Mouse (Mus musculus) intestine, postnatal 0 days (tissue): ENCODE results near the gene Tuba8. TPM values are rescaled to one million over a fixed set of nuclear protein-coding genes. Genes with fewer than 3 reads are reported as not detected.
A peak's percentile ranks its signal among the peaks of the same experiment; 100 is the strongest.

ENCODE experiments used
- ATAC-seq: fragments of 200-750 bp; cut with Nextera tagmentation; 2 replicates; pipeline ENCODE4 v1.8.0; 2017; ENCODE audit warnings: mild to moderate bottlenecking, moderate TSS enrichment, moderate library complexity
- H3K27ac ChIP-seq: fragments of 300-500 bp; sonication (generic); 2 replicates; pipeline ENCODE4 v1.5.1; 2014; ENCODE audit warnings: mild to moderate bottlenecking, low read depth, low read length, moderate library complexity
- H3K27me3 ChIP-seq: fragments of 300-500 bp; sonication (generic); replicated peaks from 2 replicates; pipeline ENCODE4 v1.6.1; 2014; ENCODE audit warnings: low read length, mixed read lengths; ENCODE audit not compliant: control insufficient read depth, insufficient read depth
- H3K36me3 ChIP-seq: fragments of 300-500 bp; sonication (generic); 2 replicates; pipeline ENCODE4 v1.6.1; 2014; ENCODE audit warnings: mild to moderate bottlenecking, moderate library complexity; ENCODE audit not compliant: control insufficient read depth, insufficient read depth
- H3K4me1 ChIP-seq: fragments of 300-500 bp; sonication (generic); replicated peaks from 2 replicates; pipeline ENCODE4 v1.6.1; 2014; ENCODE audit warnings: antibody characterized with exemption, low read length, mixed read lengths; ENCODE audit not compliant: control insufficient read depth, insufficient read depth
- H3K4me2 ChIP-seq: fragments of 300-500 bp; sonication (generic); replicated peaks from 2 replicates; pipeline ENCODE4 v1.6.1; 2014; ENCODE audit warnings: low read depth, mild to moderate bottlenecking, moderate library complexity
- H3K4me3 ChIP-seq: fragments of 300-500 bp; sonication (generic); 2 replicates; pipeline ENCODE4 v1.5.1; 2014; ENCODE audit warnings: low read depth, low read length
- H3K9ac ChIP-seq: fragments of 300-500 bp; sonication (generic); 2 replicates; pipeline ENCODE4 v1.6.1; 2014; ENCODE audit warnings: mild to moderate bottlenecking, low read depth, low read length
- H3K9me3 ChIP-seq: fragments of 300-500 bp; sonication (generic); 2 replicates; pipeline ENCODE4 v1.6.1; 2016; ENCODE audit warnings: mixed run types; ENCODE audit not compliant: control insufficient read depth
- CTCF ChIP-seq: sonication (generic); IDR thresholded peaks from 2 replicates; pipeline ENCODE4 v1.5.1; 2016; ENCODE audit warnings: low read depth, mild to moderate bottlenecking, control low read depth, antibody characterized with exemption, moderate library complexity
- WGBS: fragments of 180-500 bp; shearing (Covaris S2); extraction: QIAGEN DNeasy Blood & Tissue Kit; methylation state at CpG from one replicate; pipeline ENCODE4 v1.1.7; 2014; 5-methylcytosine and 5-hydroxymethylcytosine counted together
- polyA plus RNA-seq: library from polyadenylated mRNA; unstranded; fragments of >200 nt; fragmentation: Nextera tagmentation; extraction: Ambion mirVana; gene quantifications from 2 replicates; pipeline ENCODE4 v1.2.1, GENCODE M21; 2015

Tuba8 gene
- polyA plus RNA-seq, 1 experiment from 2014 or later, result 0.31 TPM

DNA sequence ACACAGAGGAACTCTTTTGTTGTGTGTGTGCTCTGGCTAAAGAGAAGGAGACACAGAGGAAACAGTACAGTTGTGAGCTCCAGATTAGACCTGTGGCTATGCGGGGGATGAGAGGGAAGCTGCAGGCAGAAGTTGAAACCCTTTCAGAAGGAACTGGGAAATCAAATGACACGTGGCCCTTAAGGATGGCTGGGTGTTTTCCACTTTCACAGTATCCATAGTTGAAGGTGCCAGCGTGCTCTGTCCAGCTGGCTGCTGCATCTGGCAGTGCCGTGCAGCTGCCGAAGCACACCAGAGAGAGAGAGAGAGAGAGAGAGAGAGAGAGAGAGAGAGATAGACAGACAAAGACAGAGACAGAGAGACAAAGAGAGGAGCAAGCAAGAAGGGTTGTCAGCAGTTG, 40.8 kb downstream of the Tuba8 start:
- Histone ChIP-seq H3K9me3 (no peaks in the 10 kb centered on the region), H3K4me3 (no peak overlapping the region)

DNA sequence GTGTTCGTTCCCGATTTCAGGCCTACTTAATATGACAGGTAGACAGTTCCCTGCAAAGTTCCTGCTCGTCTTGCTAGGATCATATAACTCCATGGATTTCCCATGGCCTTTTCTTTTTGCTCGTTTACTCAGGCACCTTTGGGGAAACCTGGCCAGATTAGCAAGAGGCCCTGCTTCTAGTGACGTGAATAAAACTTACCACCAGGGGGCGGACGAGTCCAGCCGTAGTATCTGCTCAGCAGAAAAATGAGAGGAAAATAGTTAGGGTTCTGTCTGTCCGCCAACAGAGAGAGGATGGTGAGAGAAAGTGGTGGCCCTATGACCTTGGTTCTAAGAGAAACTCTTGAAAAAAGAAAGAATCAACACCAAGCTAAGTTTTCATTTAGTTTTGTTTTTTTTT, 50.1 kb downstream of the Tuba8 start:
- H3K27me3 ChIP-seq, result no peaks in the 10 kb centered on the region
- no peak overlapping the region for H3K4me2 ChIP-seq
- H3K9ac ChIP-seq, result no peak overlapping the region
- peaks cover 15% of the 10 kb centered on the region; the same call in 1 of the 2 replicates for H3K36me3 ChIP-seq
- H3K4me3 ChIP-seq, result no peak overlapping the region
- peak; percentile 81 for TF ChIP-seq CTCF
- H3K4me1 ChIP-seq, result no peaks in the 10 kb centered on the region
- ATAC-seq, result no peak
- WGBS, result 28% methylated on average over 9 of the region's 9 CpGs
- 0 out of 2 replicates have a peak, but pooled peaks cover 5% of the 10 kb centered on the region for H3K9me3 ChIP-seq
- H3K27ac ChIP-seq, result no peak overlapping the region

More for the DNA sequence above, 40.8 kb downstream of the Tuba8 start:
- ATAC-seq, result no peak
- 77% methylated on average over 5 of the region's 5 CpGs for WGBS
- Histone ChIP-seq H3K27ac (no peak overlapping the region), H3K27me3 (no peaks in the 10 kb centered on the region), H3K4me2 (no peak overlapping the region), H3K4me1 (no peaks in the 10 kb centered on the region), H3K9ac (no peak overlapping the region), H3K36me3 (peaks cover 5% of the 10 kb centered on the region; the same call in 1 of the 2 replicates)
- no peak for TF ChIP-seq CTCF

DNA sequence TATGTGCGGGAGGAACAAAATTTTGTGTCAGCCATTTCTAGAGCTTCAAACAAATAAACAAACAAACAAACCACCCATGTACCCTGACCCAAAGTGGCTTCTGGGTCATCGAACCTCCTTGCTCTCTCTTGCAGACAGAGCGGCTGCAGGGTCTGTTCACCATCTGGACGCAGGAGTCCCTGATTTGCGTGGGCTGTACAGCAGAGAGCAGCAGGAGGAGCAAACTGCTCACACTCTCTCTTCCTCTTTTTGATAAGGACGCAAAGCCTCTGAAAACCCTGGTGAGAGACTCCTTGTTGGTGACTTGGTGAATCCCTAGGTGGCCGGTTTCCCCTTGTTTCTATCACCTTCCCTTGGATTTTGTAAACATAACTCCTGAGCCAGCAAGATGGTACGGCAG, 50.7 kb downstream of the Tuba8 start:
- Histone ChIP-seq H3K4me1 (no peaks in the 10 kb centered on the region), H3K27ac (no peak overlapping the region), H3K36me3 (peaks cover 15% of the 10 kb centered on the region; the same call in 1 of the 2 replicates), H3K4me3 (no peak overlapping the region), H3K9me3 (0 out of 2 replicates have a peak, but pooled peaks cover 5% of the 10 kb centered on the region), H3K4me2 (no peak overlapping the region), H3K27me3 (no peaks in the 10 kb centered on the region), H3K9ac (no peak overlapping the region)
- no peak for ATAC-seq
- WGBS, result 79% methylated on average over 8 of the region's 8 CpGs
- TF ChIP-seq CTCF, result no peak

DNA sequence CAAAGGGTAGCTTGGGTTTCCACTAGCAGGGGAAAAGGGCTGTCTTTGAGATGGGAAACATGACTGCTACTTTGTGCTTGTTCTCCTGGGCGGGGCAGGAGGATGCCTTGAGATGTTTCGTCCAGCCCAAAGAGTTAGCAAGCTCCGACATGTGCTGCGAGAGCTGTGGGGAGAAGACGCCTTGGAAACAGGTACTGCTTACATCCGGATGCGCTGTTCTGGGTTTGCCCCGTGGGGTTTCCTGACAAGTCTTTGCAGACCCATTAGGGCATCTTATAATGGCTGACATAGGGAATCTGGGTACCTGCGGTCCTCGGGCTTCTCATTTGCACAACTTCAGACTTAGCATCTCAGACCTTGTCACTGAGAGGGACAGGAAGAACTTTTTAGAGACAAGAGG, 51.5 kb downstream of the Tuba8 start:
- no peaks in the 10 kb centered on the region for H3K4me1 ChIP-seq
- peaks cover 15% of the 10 kb centered on the region; the same call in 1 of the 2 replicates for H3K36me3 ChIP-seq
- H3K27ac ChIP-seq, result no peak overlapping the region
- TF ChIP-seq CTCF, result no peak
- no peak overlapping the region for H3K9ac ChIP-seq
- 91% methylated on average over 10 of the region's 10 CpGs for WGBS
- no peak for ATAC-seq
- H3K4me2 ChIP-seq, result no peak overlapping the region
- 0 out of 2 replicates have a peak, but pooled peaks cover 5% of the 10 kb centered on the region for H3K9me3 ChIP-seq
- H3K4me3 ChIP-seq, result no peak overlapping the region
- H3K27me3 ChIP-seq, result no peaks in the 10 kb centered on the region

DNA sequence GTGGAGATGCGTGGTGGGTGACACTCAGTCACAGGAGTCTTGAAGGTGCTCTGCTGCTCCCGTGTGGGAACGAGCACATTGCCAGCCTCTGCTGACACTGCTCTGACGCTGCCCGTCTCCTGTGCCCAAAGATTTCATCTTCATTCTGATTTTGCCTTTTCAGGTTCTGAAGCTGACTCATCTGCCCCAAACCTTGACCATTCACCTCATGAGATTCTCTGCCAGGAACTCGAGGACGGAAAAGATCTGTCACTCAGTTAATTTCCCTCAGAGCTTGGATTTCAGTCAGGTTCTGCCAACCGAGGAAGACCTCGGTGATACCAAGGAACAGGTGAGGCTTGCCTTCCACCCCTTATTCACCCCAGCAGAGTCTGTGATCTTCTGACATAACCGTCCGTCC, 52.0 kb downstream of the Tuba8 start:
- no peaks in the 10 kb centered on the region for H3K4me1 ChIP-seq
- WGBS, result 92% methylated on average over 11 of the region's 11 CpGs
- no peak overlapping the region for H3K27ac ChIP-seq
- H3K27me3 ChIP-seq, result no peaks in the 10 kb centered on the region
- H3K4me2 ChIP-seq, result no peak overlapping the region
- ATAC-seq, result no peak
- H3K36me3 ChIP-seq, result peaks cover 15% of the 10 kb centered on the region; the same call in 1 of the 2 replicates
- 0 out of 2 replicates have a peak, but pooled peaks cover 4% of the 10 kb centered on the region for H3K9me3 ChIP-seq
- no peak overlapping the region for H3K9ac ChIP-seq
- no peak overlapping the region for H3K4me3 ChIP-seq
- no peak for TF ChIP-seq CTCF

DNA sequence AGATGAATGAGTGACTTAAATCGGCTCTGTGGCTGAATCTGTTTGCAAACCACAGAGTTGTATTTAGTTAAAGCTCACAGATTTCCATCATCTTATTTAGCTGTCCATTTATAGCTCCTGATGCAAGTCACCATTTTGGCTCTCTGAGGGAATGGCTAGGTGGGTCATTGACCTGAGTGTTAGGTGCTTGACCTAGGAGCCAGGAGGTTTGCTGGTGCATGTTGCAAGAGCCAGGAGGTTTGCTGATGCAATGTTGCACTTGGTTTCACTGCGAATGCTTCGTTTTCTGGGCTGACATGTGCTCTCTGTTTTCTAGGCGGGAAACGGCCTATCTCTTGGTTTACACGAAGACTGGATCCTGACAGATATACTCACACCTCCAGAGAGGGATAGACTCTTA, 59.7 kb downstream of the Tuba8 start:
- TF ChIP-seq CTCF, result no peak
- H3K27ac ChIP-seq, result no peak overlapping the region
- no peaks in the 10 kb centered on the region for H3K9me3 ChIP-seq
- no peaks in the 10 kb centered on the region for H3K36me3 ChIP-seq
- H3K4me1 ChIP-seq, result no peaks in the 10 kb centered on the region
- no peak overlapping the region for H3K4me2 ChIP-seq
- no peak for ATAC-seq
- H3K27me3 ChIP-seq, result no peaks in the 10 kb centered on the region
- 81% methylated on average over 6 of the region's 6 CpGs for WGBS
- H3K4me3 ChIP-seq, result no peak overlapping the region
- no peak overlapping the region for H3K9ac ChIP-seq

DNA sequence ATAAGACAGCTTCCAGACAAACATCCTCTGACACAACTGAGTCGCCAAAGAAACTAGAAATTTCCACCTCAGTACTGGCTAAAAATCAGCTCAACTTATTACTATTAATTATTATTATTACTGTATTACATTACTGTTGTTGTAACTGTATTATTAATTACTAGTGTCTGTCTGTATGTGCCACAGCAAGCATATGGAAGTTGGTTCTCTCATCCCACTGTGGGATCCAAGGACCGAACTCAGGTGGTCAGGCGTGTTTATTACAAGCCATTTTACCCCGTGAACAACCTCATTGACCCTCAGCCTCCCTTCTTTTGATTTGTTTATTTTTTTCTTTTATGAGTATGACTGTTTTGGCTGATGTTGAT, 61.2 kb downstream of the Tuba8 start:
- no peak for ATAC-seq
- no peak for TF ChIP-seq CTCF
- no peaks in the 10 kb centered on the region for H3K27me3 ChIP-seq
- H3K9me3 ChIP-seq, result no peaks in the 10 kb centered on the region
- no peak overlapping the region for H3K9ac ChIP-seq
- H3K4me1 ChIP-seq, result no peaks in the 10 kb centered on the region
- H3K4me3 ChIP-seq, result peak overlapping the region; percentile 44; the same call in 1 of the 2 replicates
- no peak overlapping the region for H3K27ac ChIP-seq
- no peaks in the 10 kb centered on the region for H3K36me3 ChIP-seq
- 8% methylated on average over 4 of the region's 4 CpGs for WGBS
- H3K4me2 ChIP-seq, result no peak overlapping the region
